Mouse (Mus musculus): ENCODE data around the gene Ttc37.

- no peak for TF ChIP-seq CTCF (IDR thresholded peaks at IDR 0.05; ENCODE audit: borderline replicate concordance, insufficient read depth, low read length)
- TF ChIP-seq POLR2A (IDR thresholded peaks at IDR 0.05; ENCODE audit: low read depth, low read length) = no peak
Observed at GRCm38 (mm10) chr13:76074323-76074722, 24.2 kb upstream of the Ttc37 start.
